Mouse (Mus musculus): ENCODE measurements around the gene Prrg2. TPM values are rescaled to one million over a fixed set of nuclear protein-coding genes. Genes with fewer than 3 reads are reported as not detected.

Prrg2 gene
- polyA plus RNA-seq, 1 experiment from 2014 or later: 9.0 TPM

- Histone ChIP-seq H3K4me2 (no peak overlapping the region), H3K27ac (replicated peaks) (no peak overlapping the region), H3K4me1 (replicated peaks) (peaks cover 8% of the 10 kb centered on the region; the same call in 1 of the 2 replicates), H3K27me3 (no peaks in the 10 kb centered on the region), H3K4me3 (replicated peaks) (no peak overlapping the region), H3K9ac (no peak overlapping the region), H3K9me3 (replicated peaks) (no peaks in the 10 kb centered on the region), H3K36me3 (replicated peaks) (peaks cover 99% of the 10 kb centered on the region)
- ATAC-seq (ENCODE audit: insufficient read depth): no peak
- WGBS (ENCODE audit: insufficient replicate concordance): 75% methylated on average over 6 of the region's 6 CpGs
Measured at GRCm38 (mm10) chr7:45005321-45005992, 57.0 kb downstream of the Prrg2 start.

DNA sequence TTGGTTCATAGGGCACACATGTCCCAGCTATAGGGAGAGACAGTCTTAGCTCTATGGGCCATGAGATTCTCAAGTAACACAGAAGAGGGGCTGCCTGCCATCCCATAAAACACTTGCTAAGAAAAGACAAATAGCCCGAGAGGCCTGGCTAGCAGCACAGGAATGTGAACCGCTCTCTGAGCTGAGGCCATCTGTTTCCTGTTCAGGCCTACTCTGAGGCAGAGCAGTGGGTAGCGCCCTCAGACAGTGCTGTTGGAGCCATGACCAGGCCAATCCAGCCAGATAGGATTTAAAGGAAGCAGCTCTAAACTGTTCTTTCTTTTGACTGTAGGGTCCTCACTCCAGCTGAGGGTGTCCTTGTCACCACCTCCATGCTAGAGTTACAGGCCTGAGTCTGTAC lies 57.9 kb downstream of the Prrg2 start:
- no peak for ATAC-seq (ENCODE audit: insufficient read depth)
- Histone ChIP-seq H3K27me3 (no peaks in the 10 kb centered on the region), H3K27ac (replicated peaks) (no peak overlapping the region), H3K4me3 (replicated peaks) (no peak overlapping the region), H3K4me1 (replicated peaks) (peaks cover 15% of the 10 kb centered on the region), H3K9me3 (replicated peaks) (no peaks in the 10 kb centered on the region), H3K9ac (no peak overlapping the region), H3K36me3 (replicated peaks) (peaks cover 99% of the 10 kb centered on the region), H3K4me2 (no peak overlapping the region)
- WGBS (ENCODE audit: insufficient replicate concordance): 62% methylated on average over 3 of the region's 3 CpGs

Small RNAs within 50 kb of the gene (microRNA-seq; reads per million reads assigned to microRNA genes)
- gene Mir7054: not detected

Other genes starting within 250 kb of the Prrg2 start
- 48.8 and 51.2 TPM in 2 replicates for gene Nup62, start 246.6 kb downstream of the Prrg2 start, polyA plus RNA-seq (2015; fragmentation: Nextera tagmentation; extraction: Ambion mirVana)
- 0.35 and 0.46 TPM in 2 replicates for gene Il4i1, start 246.3 kb downstream of the Prrg2 start, polyA plus RNA-seq (2015; fragmentation: Nextera tagmentation; extraction: Ambion mirVana)
- gene Atf5, start 246.0 kb downstream of the Prrg2 start, polyA plus RNA-seq (2015; fragmentation: Nextera tagmentation; extraction: Ambion mirVana): 7.5 and 9.2 TPM in 2 replicates
- gene Akt1s1, start 213.7 kb downstream of the Prrg2 start, polyA plus RNA-seq (2015; fragmentation: Nextera tagmentation; extraction: Ambion mirVana): 27.7 and 32.3 TPM in 2 replicates
- gene Tbc1d17, start 213.6 kb downstream of the Prrg2 start, polyA plus RNA-seq (2015; fragmentation: Nextera tagmentation; extraction: Ambion mirVana): 26.1 and 29.4 TPM in 2 replicates
- gene Pnkp, start 205.5 kb downstream of the Prrg2 start, polyA plus RNA-seq (2015; fragmentation: Nextera tagmentation; extraction: Ambion mirVana): 23.8 and 28.9 TPM in 2 replicates
- gene Ptov1, start 192.9 kb downstream of the Prrg2 start, polyA plus RNA-seq (2015; fragmentation: Nextera tagmentation; extraction: Ambion mirVana): 54.1 and 59.1 TPM in 2 replicates
- 46.8 and 56.2 TPM in 2 replicates for gene Med25, start 170.0 kb downstream of the Prrg2 start, polyA plus RNA-seq (2015; fragmentation: Nextera tagmentation; extraction: Ambion mirVana)
- gene Fuz, start 166.6 kb downstream of the Prrg2 start, polyA plus RNA-seq (2015; fragmentation: Nextera tagmentation; extraction: Ambion mirVana): 6.7 and 6.9 TPM in 2 replicates
- 69.1 and 70.9 TPM in 2 replicates for gene Ap2a1, start 133.2 kb downstream of the Prrg2 start, polyA plus RNA-seq (2015; fragmentation: Nextera tagmentation; extraction: Ambion mirVana)
- 0.08 TPM in 1 of 2 replicates, not detected in the other for gene Tsks, start 119.5 kb downstream of the Prrg2 start, polyA plus RNA-seq (2015; fragmentation: Nextera tagmentation; extraction: Ambion mirVana)
- 1.5 and 1.6 TPM in 2 replicates for gene Cpt1c, start 87.8 kb downstream of the Prrg2 start, polyA plus RNA-seq (2015; fragmentation: Nextera tagmentation; extraction: Ambion mirVana)
- gene Prmt1, start 76.1 kb downstream of the Prrg2 start, polyA plus RNA-seq (2015; fragmentation: Nextera tagmentation; extraction: Ambion mirVana): 111 and 114 TPM in 2 replicates
- 39.4 and 47.2 TPM in 2 replicates for gene Irf3, start 65.0 kb downstream of the Prrg2 start, polyA plus RNA-seq (2015; fragmentation: Nextera tagmentation; extraction: Ambion mirVana)
- gene Bcl2l12, start 64.0 kb downstream of the Prrg2 start, polyA plus RNA-seq (2015; fragmentation: Nextera tagmentation; extraction: Ambion mirVana): 12.3 and 13.7 TPM in 2 replicates
- 10.4 and 11.9 TPM in 2 replicates for gene Scaf1, start 46.3 kb downstream of the Prrg2 start, polyA plus RNA-seq (2015; fragmentation: Nextera tagmentation; extraction: Ambion mirVana)
- gene Rras, start 44.7 kb downstream of the Prrg2 start, polyA plus RNA-seq (2015; fragmentation: Nextera tagmentation; extraction: Ambion mirVana): 20.8 and 23.6 TPM in 2 replicates
- gene Prr12, start 9.8 kb downstream of the Prrg2 start, polyA plus RNA-seq (2015; fragmentation: Nextera tagmentation; extraction: Ambion mirVana): 2.1 and 2.3 TPM in 2 replicates
- gene Nosip, start 248 bp downstream of the Prrg2 start, polyA plus RNA-seq (2015; fragmentation: Nextera tagmentation; extraction: Ambion mirVana): 25.9 and 27.4 TPM in 2 replicates
- gene Rcn3, start 29.5 kb upstream of the Prrg2 start, polyA plus RNA-seq (2015; fragmentation: Nextera tagmentation; extraction: Ambion mirVana): 26.3 and 26.6 TPM in 2 replicates
- 43.6 and 51.2 TPM in 2 replicates for gene Fcgrt, start 41.2 kb upstream of the Prrg2 start, polyA plus RNA-seq (2015; fragmentation: Nextera tagmentation; extraction: Ambion mirVana)
- 673 and 768 TPM in 2 replicates for gene Rps11, start 61.8 kb upstream of the Prrg2 start, polyA plus RNA-seq (2015; fragmentation: Nextera tagmentation; extraction: Ambion mirVana)
- gene Rpl13a, start 66.1 kb upstream of the Prrg2 start, polyA plus RNA-seq (2015; fragmentation: Nextera tagmentation; extraction: Ambion mirVana): 534 and 633 TPM in 2 replicates
- gene Gm45713, start 73.6 kb upstream of the Prrg2 start, polyA plus RNA-seq (2015; fragmentation: Nextera tagmentation; extraction: Ambion mirVana): 0.10 TPM in 1 of 2 replicates, not detected in the other
- 3.4 and 3.7 TPM in 2 replicates for gene Flt3l, start 73.8 kb upstream of the Prrg2 start, polyA plus RNA-seq (2015; fragmentation: Nextera tagmentation; extraction: Ambion mirVana)
- 42.2 and 46.8 TPM in 2 replicates for gene Pih1d1, start 91.6 kb upstream of the Prrg2 start, polyA plus RNA-seq (2015; fragmentation: Nextera tagmentation; extraction: Ambion mirVana)
- 31.4 and 32.6 TPM in 2 replicates for gene Aldh16a1, start 91.9 kb upstream of the Prrg2 start, polyA plus RNA-seq (2015; fragmentation: Nextera tagmentation; extraction: Ambion mirVana)
- not detected in 2 replicates for gene Slc17a7, start 101.3 kb upstream of the Prrg2 start, polyA plus RNA-seq (2015; fragmentation: Nextera tagmentation; extraction: Ambion mirVana)
- not detected in 2 replicates for gene Gfy, start 116.9 kb upstream of the Prrg2 start, polyA plus RNA-seq (2015; fragmentation: Nextera tagmentation; extraction: Ambion mirVana)
- gene Pth2, start 118.3 kb upstream of the Prrg2 start, polyA plus RNA-seq (2015; fragmentation: Nextera tagmentation; extraction: Ambion mirVana): not detected in 2 replicates
- 0.07 and 0.13 TPM in 2 replicates for gene Ccdc155, start 142.2 kb upstream of the Prrg2 start, polyA plus RNA-seq (2015; fragmentation: Nextera tagmentation; extraction: Ambion mirVana)
- 2.0 and 2.4 TPM in 2 replicates for gene Dkkl1, start 149.5 kb upstream of the Prrg2 start, polyA plus RNA-seq (2015; fragmentation: Nextera tagmentation; extraction: Ambion mirVana)
- 6.6 and 7.0 TPM in 2 replicates for gene Tead2, start 153.1 kb upstream of the Prrg2 start, polyA plus RNA-seq (2015; fragmentation: Nextera tagmentation; extraction: Ambion mirVana)
- gene Cd37, start 176.4 kb upstream of the Prrg2 start, polyA plus RNA-seq (2015; fragmentation: Nextera tagmentation; extraction: Ambion mirVana): 15.1 and 16.7 TPM in 2 replicates
- gene Slc6a16, start 178.4 kb upstream of the Prrg2 start, polyA plus RNA-seq (2015; fragmentation: Nextera tagmentation; extraction: Ambion mirVana): not detected in 2 replicates
- not detected in 2 replicates for gene Slc6a21, start 214.8 kb upstream of the Prrg2 start, polyA plus RNA-seq (2015; fragmentation: Nextera tagmentation; extraction: Ambion mirVana)

All from liver, embryonic 15.5 days (tissue).